Mouse (Mus musculus): ENCODE data around the gene Adamtsl4.

DNA sequence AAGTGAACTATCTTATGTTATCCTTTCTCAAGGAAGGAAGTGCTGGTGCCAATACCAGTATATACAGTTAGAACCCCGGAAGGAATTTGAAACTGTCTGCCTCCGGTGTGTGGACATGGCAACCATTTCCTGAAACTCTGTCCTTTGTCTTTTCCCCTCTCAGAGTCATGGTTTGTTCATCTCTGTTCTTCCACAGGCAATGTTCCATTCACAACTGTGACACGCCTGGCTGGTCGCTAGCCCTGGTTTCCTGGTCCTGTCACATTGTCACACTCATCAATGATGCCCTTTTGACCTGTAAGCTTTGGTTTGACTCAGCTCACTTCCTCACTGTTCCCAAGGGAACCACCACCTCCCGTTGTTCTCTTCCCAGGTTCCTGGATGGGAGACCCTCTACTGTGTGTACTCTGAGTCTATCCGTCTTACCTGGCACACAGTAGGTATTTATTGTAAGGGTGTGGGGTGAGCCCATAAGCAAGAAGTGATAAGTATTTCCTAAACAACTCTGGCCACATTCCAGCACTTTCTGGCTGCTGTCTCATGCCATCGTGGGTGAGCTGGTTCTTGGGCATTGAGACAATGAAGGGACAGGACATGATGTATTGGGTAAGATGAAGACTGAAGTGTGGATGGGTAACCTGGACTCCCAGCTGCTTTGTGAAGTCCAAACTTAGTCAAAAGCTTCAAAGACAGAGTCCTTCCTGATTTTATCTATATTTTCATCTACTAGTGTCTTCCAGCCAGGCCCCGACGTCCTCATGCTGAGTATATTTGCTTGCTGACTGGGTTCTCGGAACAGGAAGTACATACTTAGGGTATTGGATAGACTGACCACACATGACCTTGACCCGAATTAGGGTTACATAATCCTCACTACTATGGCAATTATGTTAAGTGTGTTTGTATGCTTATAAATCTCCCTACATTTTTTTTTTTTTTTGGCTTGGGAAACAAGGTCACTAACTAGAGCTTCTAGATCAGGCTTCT lies 6.4 kb upstream of the Adamtsl4 start:
- no peak for TF ChIP-seq MAX (IDR thresholded peaks at IDR 0.05)
- TF ChIP-seq CTCF (IDR thresholded peaks at IDR 0.05; ENCODE audit: control insufficient read depth, insufficient read depth, insufficient read length) = no peak
- no peak for TF ChIP-seq MYOD1 (IDR thresholded peaks at IDR 0.05; ENCODE audit: control insufficient read depth, insufficient read length, low read depth)
- no peak for TF ChIP-seq FOSL1 (IDR thresholded peaks at IDR 0.05; ENCODE audit: insufficient read depth, low read length, poor library complexity, severe bottlenecking)

Data from C2C12 (cell line).